Mouse (Mus musculus): ENCODE results near the gene Gm19345.

GRCm38 (mm10) chr7:19826756-19827155 lies 25.0 kb upstream of the Gm19345 start:
- no peak for TF ChIP-seq CTCF (IDR thresholded peaks at IDR 0.05; ENCODE audit: low read depth, low read length)
- no peak for TF ChIP-seq POLR2A (IDR thresholded peaks at IDR 0.05; ENCODE audit: extremely low read depth, insufficient read depth, low read length)

Data from liver, adult 2 months (tissue).